Mouse (Mus musculus): ENCODE results near the gene Zbtb24.

DNA sequence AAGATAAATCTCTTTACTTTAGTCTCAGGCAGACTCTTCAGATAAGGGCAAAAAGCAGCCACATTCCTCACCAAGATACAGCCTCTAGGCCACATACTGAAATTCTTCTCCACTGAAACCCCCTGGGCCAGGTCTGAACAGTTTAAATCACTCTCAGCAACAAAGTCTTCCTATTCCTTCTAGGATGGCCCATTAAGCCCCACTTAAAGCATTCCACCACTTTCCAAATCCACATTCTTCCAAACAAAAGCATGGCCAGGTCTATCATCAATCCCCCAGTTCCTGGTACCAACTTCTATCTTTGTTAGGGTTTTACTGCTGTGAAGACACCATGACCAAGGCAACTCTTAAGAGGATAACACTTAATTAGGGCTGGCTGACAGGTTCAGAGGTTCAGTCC, 22.4 kb downstream of the Zbtb24 start:
- no peak for TF ChIP-seq CTCF (IDR thresholded peaks at IDR 0.05; ENCODE audit: low read depth)
- no peak for TF ChIP-seq EP300 (IDR thresholded peaks at IDR 0.05; ENCODE audit: low read depth)

Data from heart, postnatal 0 days (tissue).